Mouse (Mus musculus) midbrain, embryonic 14.5 days (tissue): ENCODE data around the gene Kcnd1. TPM values are rescaled to one million over a fixed set of nuclear protein-coding genes. Genes with fewer than 3 reads are reported as not detected.
"Not testable (repeated sequence)": the region's sequence is repeated elsewhere in the genome, so short reads cannot be mapped to it uniquely, and the experiment has no call there.

Source experiments
- ATAC-seq: fragments of 200-750 bp; cut with Nextera tagmentation; 2 replicates; pipeline ENCODE4 v1.8.0; 2017; ENCODE audit warnings: moderate number of reproducible peaks, moderate library complexity; ENCODE audit not compliant: low FRiP score, low TSS enrichment
- DNase-seq: peaks from one replicate; pipeline ENCODE4 v3.0.0-alpha.2; 2015
- H3K27ac ChIP-seq: fragments of 300-500 bp; sonication (generic); replicated peaks from 2 replicates; pipeline ENCODE4 v1.5.1; 2014; ENCODE audit warnings: mild to moderate bottlenecking, low read depth, low read length, moderate library complexity
- H3K27me3 ChIP-seq: fragments of 300-500 bp; sonication (generic); 2 replicates; pipeline ENCODE4 v1.6.1; 2014; ENCODE audit warnings: low read length, control low read depth, mixed read lengths; ENCODE audit not compliant: control insufficient read depth, insufficient read depth
- H3K36me3 ChIP-seq: fragments of 300-500 bp; sonication (generic); 2 replicates; pipeline ENCODE4 v1.6.1; 2014; ENCODE audit warnings: low read length, control low read depth; ENCODE audit not compliant: control insufficient read depth, insufficient read depth
- H3K4me1 ChIP-seq: fragments of 300-500 bp; sonication (generic); 2 replicates; pipeline ENCODE4 v1.6.1; 2014; ENCODE audit warnings: mild to moderate bottlenecking, antibody characterized with exemption, low read length, control low read depth; ENCODE audit not compliant: control insufficient read depth, insufficient read depth
- H3K4me2 ChIP-seq: fragments of 300-500 bp; sonication (generic); 2 replicates; pipeline ENCODE4 v1.6.1; 2014; ENCODE audit warnings: mild to moderate bottlenecking, low read length, moderate library complexity
- H3K4me3 ChIP-seq: fragments of 300-500 bp; sonication (generic); replicated peaks from 2 replicates; pipeline ENCODE4 v1.5.1; 2014; ENCODE audit warnings: low read depth, low read length
- H3K9ac ChIP-seq: fragments of 300-500 bp; sonication (generic); replicated peaks from 2 replicates; pipeline ENCODE4 v1.6.1; 2014; ENCODE audit warnings: mild to moderate bottlenecking, low read length, moderate library complexity
- H3K9me3 ChIP-seq: fragments of 300-500 bp; sonication (generic); 2 replicates; pipeline ENCODE4 v1.6.1; 2016; ENCODE audit warnings: low read length, control low read depth, mixed read lengths; ENCODE audit not compliant: control insufficient read depth
- WGBS: fragments of 180-500 bp; shearing (Covaris S2); extraction: QIAGEN DNeasy Blood & Tissue Kit; methylation state at CpG from one replicate; pipeline ENCODE4 v1.1.7; 2014; 5-methylcytosine and 5-hydroxymethylcytosine counted together
- polyA plus RNA-seq: library from polyadenylated mRNA; unstranded; fragments of >200 nt; fragmentation: Nextera tagmentation; extraction: Ambion mirVana; gene quantifications from 2 replicates; pipeline ENCODE4 v1.2.1, GENCODE M21; 2014

Kcnd1 gene
- polyA plus RNA-seq, 1 experiment from 2014 or later, result 1.7 TPM

DNA sequence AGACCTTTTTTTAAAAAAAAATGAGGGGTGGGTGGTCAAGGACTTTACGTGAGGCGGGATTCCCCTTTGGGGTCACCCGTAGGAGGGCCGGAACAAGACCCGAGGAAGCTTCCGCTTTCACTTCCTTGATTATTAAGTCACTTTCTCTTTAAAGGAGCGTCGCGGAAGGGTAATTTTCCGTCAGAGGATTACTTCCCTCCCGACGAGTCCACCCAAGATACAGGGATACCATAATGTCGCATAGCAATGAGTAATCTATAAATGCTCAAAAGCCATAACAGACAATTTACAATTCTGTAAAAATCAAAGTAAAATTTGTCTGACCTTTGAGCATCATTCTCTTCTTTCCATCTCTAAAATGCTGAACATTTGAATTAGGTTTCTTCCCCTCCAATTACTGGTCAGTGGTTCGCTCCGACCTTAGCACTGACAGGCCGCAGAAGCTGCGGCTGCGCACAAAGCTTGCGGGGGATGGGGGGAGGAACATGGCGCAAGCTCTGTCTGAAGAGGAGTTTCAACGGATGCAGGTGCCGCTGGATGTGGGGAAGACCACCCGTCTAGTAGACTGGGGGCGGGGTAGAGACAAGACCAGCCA is 32.5 kb upstream of the Kcnd1 start, which contains the start of gene Gripap1:
Gene Gripap1, plus strand, starts transcription at position 224 of the 595 bp plus-strand sequence.
- H3K27ac ChIP-seq, result peak within 1 kb of the TSS; percentile 63
- H3K4me2 ChIP-seq, result peak within 1 kb of the TSS; percentile 60
- peak within 1 kb of the TSS; percentile 56 for H3K9ac ChIP-seq
- no peaks in the 10 kb centered on the region for H3K9me3 ChIP-seq
- WGBS, result 17% methylated on average over 24 of the region's 24 CpGs
- peak; percentile 90 for DNase-seq
- H3K4me3 ChIP-seq, result peak within 1 kb of the TSS; percentile 48
- H3K36me3 ChIP-seq, result 0 out of 2 replicates have a peak, but pooled peaks cover 5% of the 10 kb centered on the region
- peak; percentile 91 for ATAC-seq
- H3K27me3 ChIP-seq, result no peaks in the 10 kb centered on the region
- H3K4me1 ChIP-seq, result peaks cover 7% of the 10 kb centered on the region; the same call in 1 of the 2 replicates

DNA sequence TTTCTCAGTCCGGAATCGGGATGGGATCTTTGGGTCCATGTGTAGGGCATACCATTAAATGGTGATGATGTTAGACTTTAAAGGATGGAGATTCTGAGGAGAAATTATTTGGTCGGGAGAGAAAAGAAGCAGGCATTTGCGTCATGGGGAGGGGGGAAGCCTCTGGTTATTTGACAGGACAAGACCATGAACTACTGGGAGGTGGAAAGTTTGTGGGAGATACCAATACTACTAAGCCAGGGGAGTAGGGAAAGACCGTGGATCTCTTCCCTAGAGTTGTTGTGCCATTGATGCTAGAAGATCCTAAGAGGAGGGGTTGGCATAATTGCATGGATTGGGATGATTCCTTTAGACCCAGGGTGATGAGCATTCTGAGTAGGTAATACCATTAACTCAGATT is 31.8 kb upstream of the Kcnd1 start:
- Histone ChIP-seq H3K36me3 (0 out of 2 replicates have a peak, but pooled peaks cover 8% of the 10 kb centered on the region), H3K27me3 (no peaks in the 10 kb centered on the region), H3K4me2 (peak overlapping the region; percentile 60), H3K9me3 (no peaks in the 10 kb centered on the region), H3K4me1 (peaks cover 7% of the 10 kb centered on the region; the same call in 1 of the 2 replicates), H3K27ac (no peak overlapping the region), H3K4me3 (peak overlapping the region; percentile 48), H3K9ac (peak overlapping the region; percentile 56)
- DNase-seq, result peak; percentile 20
- 29% methylated on average over 5 of the region's 5 CpGs for WGBS
- ATAC-seq, result 0 out of 2 replicates have a peak, but pooled peaks have one; percentile 29

DNA sequence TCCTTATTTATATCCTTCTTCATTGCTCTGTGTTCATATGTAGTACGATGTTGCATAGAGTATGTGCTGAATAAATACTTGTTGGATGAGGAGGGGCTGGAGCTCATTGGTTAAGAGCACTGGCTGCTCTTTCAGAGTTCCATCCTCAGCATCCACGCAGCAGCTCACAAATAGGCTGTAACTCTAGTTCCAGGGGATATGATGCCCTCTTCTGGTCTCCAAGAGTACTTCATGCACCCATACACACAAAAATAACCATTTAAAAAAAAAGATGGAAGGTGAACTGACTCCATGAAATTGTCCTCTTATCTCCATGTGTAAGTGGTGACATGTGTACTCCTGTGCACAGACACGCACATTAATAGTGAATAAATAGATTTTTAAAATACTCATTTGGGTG is 28.7 kb upstream of the Kcnd1 start:
- Histone ChIP-seq H3K4me1 (peaks cover 7% of the 10 kb centered on the region; the same call in 1 of the 2 replicates), H3K27ac (no peak overlapping the region), H3K9ac (no peak overlapping the region), H3K4me3 (no peak overlapping the region), H3K36me3 (0 out of 2 replicates have a peak, but pooled peaks cover 8% of the 10 kb centered on the region), H3K27me3 (no peaks in the 10 kb centered on the region), H3K9me3 (no peaks in the 10 kb centered on the region), H3K4me2 (no peak overlapping the region)
- ATAC-seq, result no peak
- peak; percentile 62 for DNase-seq
- 45% methylated on average over 3 of the region's 3 CpGs for WGBS

DNA sequence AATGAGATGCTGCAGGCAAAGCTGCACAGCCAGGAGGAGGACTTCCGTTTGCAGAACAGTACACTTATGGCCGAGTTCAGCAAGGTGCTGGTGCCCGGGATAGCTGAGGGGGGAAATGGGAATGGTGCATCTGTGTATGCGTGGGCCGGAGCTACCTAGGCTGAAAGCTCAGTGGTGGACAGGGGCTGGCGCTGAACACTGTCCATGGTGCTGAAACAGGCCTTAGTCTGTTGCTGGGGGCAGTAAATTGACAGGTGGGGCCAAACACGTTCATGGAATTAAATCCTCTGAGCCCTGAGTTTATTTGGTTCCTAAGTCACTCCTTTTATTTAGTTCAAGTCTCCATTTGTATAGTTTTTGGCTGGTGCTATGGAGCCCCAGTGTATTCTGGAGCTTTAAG is 27.1 kb upstream of the Kcnd1 start:
- Histone ChIP-seq H3K36me3 (peaks cover 16% of the 10 kb centered on the region; the same call in 1 of the 2 replicates), H3K9ac (no peak overlapping the region), H3K4me2 (no peak overlapping the region), H3K27me3 (no peaks in the 10 kb centered on the region), H3K4me1 (peaks cover 7% of the 10 kb centered on the region; the same call in 1 of the 2 replicates), H3K27ac (no peak overlapping the region), H3K4me3 (no peak overlapping the region), H3K9me3 (no peaks in the 10 kb centered on the region)
- ATAC-seq, result no peak
- DNase-seq, result no peak
- 40% methylated on average over 7 of the region's 7 CpGs for WGBS

DNA sequence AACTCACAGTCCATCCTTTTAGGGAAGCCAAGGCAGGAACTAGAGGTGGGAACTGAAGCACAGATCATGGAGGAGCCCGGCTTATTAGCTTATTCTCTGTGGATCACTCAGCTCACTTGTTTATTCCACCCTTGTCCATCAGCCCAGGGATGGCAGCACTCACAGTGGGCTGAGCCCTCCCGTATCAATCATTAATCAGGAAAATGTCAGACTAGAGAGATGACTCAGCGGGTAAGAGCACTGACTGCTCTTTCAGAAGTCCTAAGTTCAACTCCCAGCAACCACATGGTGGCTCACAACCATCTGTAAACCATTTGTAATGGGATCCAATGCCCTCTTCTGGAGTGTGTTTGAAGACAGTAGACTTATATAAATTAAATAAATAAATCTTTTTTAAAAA is 24.8 kb upstream of the Kcnd1 start:
- no peak overlapping the region for H3K27ac ChIP-seq
- DNase-seq (no peak), ATAC-seq (no peak)
- H3K9ac ChIP-seq, result no peak overlapping the region
- 83% methylated on average over 3 of the region's 3 CpGs for WGBS
- H3K4me3 ChIP-seq, result no peak overlapping the region
- no peaks in the 10 kb centered on the region for H3K27me3 ChIP-seq
- peaks cover 36% of the 10 kb centered on the region for H3K36me3 ChIP-seq
- no peak overlapping the region for H3K4me2 ChIP-seq
- H3K9me3 ChIP-seq, result no peaks in the 10 kb centered on the region
- no peaks in the 10 kb centered on the region for H3K4me1 ChIP-seq

DNA sequence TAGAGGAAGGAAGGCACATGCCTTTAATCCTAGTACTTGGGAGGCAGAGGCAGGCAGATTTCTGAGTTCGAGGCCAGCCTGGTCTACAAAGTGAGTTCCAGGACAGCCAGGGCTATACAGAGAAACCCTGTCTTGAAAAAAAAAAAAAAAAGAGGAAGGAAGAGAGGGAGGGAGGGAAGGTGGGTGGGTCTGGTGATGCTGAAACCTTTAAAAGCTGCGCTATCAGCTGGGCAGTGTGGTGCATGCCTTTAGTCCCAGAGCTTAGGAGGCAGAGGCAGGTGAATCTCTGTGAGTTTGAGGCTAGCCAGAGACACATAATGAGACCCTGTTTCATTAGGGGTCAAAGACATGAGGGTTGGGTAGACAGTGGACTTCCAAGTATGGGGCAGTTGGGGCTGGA is 19.9 kb upstream of the Kcnd1 start:
- not testable (repeated sequence) for H3K4me1 ChIP-seq, ATAC-seq, H3K27me3 ChIP-seq, H3K9me3 ChIP-seq, H3K9ac ChIP-seq, H3K4me2 ChIP-seq, DNase-seq, H3K4me3 ChIP-seq, H3K27ac ChIP-seq
- 92% methylated on average over 2 of the region's 2 CpGs for WGBS
- H3K36me3 ChIP-seq, result peaks cover 52% of the 10 kb centered on the region

DNA sequence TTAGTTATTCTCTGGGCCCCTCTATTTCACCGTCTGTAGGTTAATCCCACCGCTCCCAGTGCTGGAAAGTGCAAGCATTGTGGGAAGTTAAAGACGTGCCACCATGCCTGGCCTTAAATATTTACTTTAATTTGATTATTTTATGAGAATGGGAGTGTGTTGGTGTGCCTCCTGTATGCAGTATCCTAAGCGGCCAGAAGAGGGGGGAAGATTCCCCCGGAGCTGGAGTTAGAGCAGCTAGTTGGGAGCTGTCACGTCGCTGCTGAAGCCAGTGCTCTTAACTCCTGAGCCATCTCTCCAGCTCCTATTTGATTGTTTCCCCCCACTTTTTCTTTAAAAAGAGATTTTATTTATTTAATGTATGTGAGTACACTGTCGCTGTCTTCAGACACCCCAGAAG is 7.1 kb upstream of the Kcnd1 start:
- H3K4me3 ChIP-seq, H3K27me3 ChIP-seq, H3K9ac ChIP-seq, H3K4me1 ChIP-seq, H3K4me2 ChIP-seq, H3K9me3 ChIP-seq, ATAC-seq, H3K27ac ChIP-seq: not testable (repeated sequence)
- peaks cover 66% of the 10 kb centered on the region for H3K36me3 ChIP-seq
- 53% methylated on average over 8 of the region's 8 CpGs for WGBS
- peak; percentile 31 for DNase-seq

DNA sequence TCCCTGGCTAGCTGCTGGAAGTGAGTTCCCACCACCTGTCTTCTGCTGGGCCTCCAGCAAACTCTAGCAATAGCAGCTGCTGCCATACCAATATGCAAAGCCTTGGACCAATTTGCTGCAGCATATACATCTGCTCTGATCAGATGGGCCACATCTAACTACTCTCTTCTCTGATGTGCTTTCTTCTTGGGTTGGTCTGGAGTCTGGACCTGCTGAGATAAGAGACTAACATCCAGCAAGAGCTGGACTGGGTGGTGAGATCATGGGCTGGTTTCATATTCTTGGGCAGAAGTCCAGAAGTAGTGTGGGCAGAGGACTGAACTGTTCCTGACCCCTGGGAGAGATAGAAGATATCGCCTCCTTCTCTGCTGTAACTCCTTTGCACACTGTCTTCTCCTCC is 15.1 kb downstream of the Kcnd1 start:
- no peak for DNase-seq
- WGBS, result 67% methylated on average over 1 of the region's 1 CpGs
- no peak for ATAC-seq
- no peak overlapping the region for H3K4me3 ChIP-seq
- H3K9ac ChIP-seq, result no peak overlapping the region
- no peaks in the 10 kb centered on the region for H3K27me3 ChIP-seq
- H3K27ac ChIP-seq, result no peak overlapping the region
- no peaks in the 10 kb centered on the region for H3K4me1 ChIP-seq
- no peak overlapping the region for H3K4me2 ChIP-seq
- no peaks in the 10 kb centered on the region for H3K9me3 ChIP-seq
- H3K36me3 ChIP-seq, result no peaks in the 10 kb centered on the region

DNA sequence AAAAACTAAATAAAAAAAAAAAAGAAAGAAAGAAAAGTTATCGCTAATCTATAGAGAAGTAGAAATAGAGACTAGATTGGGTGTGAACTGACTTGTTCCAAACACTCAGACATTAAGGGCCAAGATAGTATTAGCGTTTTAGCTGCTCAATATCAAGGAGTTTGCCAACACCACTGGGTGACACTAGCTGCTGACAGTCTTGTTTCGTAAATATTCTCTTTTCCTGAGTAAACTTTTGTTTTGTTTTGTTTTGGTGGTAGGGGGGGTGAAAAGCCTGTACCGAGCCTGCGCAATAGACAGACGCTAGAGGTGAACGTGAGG is 18.7 kb downstream of the Kcnd1 start:
- ATAC-seq, result no peak
- H3K27ac ChIP-seq, result no peak overlapping the region
- H3K27me3 ChIP-seq, result no peaks in the 10 kb centered on the region
- H3K36me3 ChIP-seq, result no peaks in the 10 kb centered on the region
- peaks cover 11% of the 10 kb centered on the region for H3K4me1 ChIP-seq
- no peak for DNase-seq
- H3K4me2 ChIP-seq, result peak overlapping the region; percentile 48
- H3K9ac ChIP-seq, result no peak overlapping the region
- 25% methylated on average over 7 of the region's 7 CpGs for WGBS
- peak overlapping the region; percentile 65 for H3K4me3 ChIP-seq
- H3K9me3 ChIP-seq, result no peaks in the 10 kb centered on the region
